Mouse (Mus musculus) right cerebral cortex, postnatal 10 days (tissue): ENCODE measurements at regions not wholly inside any gene's neighbourhood (a gene's known extent, or its start where the extent isn't known, plus 50 kb on each side); places are given as distances from the start of the nearest gene placed in this dataset.

Experiments
- DNase-seq, 2 experiments: peaks; one replicate each; pipeline ENCODE4 v3.0.0; 2021; ENCODE audit warnings: low spot score in 2 of 2

- DNase-seq, result no peak
Measured at GRCm38 (mm10) chr3:66646251-66646650, 334.9 kb upstream of the Rsrc1 start.

GRCm38 (mm10) chr3:66649271-66649670, 331.9 kb upstream of the Rsrc1 start:
- no peak for DNase-seq

DNA sequence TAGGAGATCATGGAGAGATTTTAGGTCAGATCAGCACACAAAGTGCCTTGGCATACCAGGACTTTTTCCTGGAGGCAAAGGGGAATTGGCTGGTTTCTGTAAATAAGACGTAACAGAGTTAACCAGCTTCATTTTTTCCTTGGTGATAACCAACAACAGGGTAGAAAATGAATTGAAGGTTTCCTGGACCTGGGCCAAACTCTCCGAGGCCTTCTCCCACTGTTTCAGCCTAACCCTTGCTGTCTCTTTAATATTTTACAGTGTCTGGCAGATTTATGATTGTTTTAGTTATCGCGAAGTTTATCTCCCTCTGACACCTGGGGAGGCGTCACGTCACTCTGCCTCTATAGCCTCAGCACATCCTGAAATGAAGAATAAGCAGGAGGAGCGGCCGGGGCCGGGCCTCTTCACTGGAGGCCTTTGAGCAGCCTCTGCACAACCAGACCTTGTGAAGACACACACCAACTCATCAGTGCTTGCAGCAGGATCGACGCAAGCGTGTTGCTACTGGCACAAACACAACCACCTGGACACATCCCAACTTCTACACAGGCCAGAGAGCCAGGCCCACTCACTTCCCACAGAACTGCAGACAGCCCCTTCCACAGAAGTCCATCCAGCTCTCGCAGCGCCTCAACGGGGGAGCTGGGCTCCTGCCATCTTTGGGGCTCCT, 331.0 kb upstream of the Rsrc1 start:
- peak; percentile 44 to 47 for DNase-seq

- no peak for DNase-seq
Measured at GRCm38 (mm10) chr3:66650749-66651472, 330.3 kb upstream of the Rsrc1 start.

DNA sequence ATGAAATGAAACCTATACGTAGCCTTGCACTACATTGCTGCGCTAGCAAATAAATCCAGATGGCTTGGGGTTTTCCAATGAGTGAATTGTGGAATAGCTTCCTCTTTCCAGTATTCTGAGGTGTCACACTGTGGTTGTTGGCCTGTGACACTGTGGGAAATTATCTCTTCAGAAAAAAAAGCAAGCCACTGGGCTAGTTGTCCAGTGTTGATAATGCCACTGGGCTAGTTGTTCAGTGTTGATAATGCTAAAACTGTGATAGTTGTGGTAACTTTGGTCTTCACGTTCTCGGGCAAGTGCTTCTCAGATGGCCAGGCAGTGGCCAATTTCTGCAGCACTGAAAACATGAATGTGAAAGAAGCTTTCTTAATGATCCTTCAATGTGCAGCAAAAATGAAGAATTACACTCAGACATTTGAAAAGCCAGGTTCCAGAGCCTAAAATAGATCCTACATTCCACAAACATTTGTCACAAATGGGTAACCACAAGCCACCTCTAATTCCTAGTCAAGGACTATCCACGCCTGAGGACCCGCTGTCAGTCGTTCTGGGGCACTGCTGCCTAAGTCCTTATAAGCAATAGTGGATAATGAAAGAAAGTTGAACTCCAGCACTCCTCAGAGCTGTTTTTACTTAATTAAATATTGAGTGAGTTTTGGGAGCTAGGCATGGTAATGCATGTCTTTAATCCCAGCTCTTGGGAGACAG, 328.9 kb upstream of the Rsrc1 start:
- no peak for DNase-seq

DNA sequence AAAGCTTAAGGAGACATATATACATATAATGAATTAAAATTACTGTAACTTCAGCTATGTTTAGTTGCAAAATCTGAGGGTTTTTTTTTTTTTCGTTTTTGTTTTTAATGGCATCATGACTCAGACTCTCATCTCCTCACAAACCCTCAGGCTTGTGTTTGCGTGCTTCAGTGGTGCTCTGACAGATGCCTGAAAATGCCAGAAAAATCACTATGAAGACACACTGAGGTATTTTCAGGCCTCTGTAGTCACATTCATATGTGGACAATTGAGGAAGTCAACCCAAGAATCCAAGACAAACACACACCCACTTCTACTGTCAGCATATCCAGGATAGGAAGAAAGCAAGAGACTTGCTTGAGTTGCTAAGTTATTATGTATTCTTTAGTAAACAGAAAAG, 327.2 kb upstream of the Rsrc1 start:
- no peak for DNase-seq

GRCm38 (mm10) chr3:66654860-66655259, 326.3 kb upstream of the Rsrc1 start:
- DNase-seq, result no peak

DNA sequence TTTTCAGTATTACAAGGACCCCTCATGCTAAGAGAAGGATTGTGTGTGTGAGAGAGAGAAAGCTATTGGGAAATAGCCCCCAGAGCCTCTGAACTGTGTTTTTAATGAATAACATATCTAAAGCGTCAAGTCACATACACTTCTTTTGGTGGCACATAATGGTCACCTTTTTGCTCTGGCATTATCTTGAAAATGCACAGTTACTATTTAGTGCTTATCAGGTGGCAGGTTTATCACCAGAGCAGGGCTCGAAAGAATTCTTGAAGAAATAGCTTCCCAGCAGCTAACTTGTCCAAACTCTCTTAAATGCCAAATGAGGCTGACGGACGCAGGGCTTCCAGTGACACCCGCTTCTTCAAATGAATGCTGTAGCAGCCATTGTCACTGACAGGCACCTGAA, 324.7 kb upstream of the Rsrc1 start:
- no peak for DNase-seq

DNA sequence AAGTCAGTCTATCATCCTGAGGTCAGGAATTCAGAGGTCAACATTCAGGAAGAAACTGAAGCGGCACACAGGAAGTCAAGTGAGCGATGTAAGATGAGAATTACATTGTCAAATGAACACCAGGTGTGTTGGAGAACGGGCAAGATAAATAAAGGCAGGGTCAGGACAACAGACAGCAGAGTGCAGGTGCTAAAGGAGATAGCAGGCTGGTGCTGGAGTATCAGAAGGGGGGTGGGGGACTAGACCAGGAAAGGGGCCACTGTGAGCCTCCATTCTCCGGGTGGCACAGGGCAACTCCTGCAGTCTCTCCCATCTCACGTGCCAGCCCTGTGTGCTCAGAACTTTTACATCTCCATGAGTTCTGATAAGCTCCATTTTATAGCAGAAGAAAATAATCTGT, 320.6 kb upstream of the Rsrc1 start:
- no peak for DNase-seq

DNA sequence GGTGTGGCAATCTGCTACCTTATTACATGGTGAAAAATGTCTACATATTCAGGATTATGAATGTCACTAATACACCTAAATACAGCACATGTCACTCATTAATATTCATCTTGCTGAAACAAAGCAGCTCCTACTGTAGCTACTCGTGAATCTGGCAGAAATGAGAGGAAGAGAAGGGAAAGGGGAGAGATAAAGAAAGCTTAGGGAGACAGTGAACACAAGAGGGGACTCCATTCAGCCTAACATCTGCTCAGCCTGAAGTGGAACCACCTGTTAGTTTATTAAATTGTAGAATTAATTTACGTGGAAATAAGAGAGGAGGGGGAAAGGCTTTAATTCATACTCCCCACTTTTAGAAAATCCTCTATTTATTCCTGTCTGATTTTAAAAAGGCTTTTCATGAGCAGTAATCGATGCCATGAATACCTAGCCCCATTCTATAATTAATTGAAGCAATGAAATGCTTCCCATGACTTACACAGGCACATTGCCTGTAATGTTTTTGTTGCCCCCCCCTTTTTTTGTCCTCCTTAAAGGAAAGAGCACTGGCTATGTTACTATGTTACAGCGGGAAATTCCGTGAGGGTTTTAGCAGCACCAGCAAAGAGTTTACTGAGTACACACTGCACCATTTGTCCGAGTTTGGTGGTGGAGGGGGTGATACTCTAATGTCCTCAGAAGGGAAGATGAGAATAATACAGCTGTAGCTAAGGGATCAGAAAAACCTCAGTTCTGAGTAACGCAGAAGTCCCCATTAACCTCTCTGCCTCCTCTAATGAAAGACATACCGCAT, 319.2 kb upstream of the Rsrc1 start:
- DNase-seq, result no peak

DNA sequence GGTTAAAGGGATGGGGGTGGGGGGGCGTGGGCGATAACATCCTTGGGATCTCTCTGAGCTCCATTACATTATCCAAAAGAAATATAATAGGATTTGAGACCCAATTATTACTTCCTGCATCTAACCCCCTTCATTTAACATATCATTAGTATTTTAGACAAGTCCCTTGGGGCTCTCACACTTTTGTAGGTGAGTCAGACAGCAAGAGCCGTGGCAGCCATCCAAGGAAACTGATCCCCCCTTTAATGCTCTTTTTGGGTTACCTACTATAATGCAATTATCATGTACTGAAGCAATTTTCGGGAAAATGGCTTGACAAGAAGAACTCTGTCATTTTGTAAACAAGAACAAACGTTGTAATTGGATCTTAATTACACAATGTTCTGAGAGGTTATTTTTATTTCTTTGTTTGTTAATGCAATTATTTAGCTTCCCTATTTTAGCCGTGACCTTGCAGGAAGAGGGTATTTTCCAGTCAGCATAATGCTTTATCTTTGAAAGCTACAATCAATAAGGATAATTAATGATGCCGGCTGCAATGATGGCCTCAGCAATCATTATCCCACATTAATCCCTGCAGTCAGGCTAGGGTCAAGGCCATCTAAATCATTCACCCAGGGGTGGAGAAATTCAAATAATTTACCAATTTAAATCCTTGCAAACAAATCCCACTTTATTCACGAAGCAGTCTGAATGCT, 297.5 kb upstream of the Rsrc1 start:
- no peak for DNase-seq

DNA sequence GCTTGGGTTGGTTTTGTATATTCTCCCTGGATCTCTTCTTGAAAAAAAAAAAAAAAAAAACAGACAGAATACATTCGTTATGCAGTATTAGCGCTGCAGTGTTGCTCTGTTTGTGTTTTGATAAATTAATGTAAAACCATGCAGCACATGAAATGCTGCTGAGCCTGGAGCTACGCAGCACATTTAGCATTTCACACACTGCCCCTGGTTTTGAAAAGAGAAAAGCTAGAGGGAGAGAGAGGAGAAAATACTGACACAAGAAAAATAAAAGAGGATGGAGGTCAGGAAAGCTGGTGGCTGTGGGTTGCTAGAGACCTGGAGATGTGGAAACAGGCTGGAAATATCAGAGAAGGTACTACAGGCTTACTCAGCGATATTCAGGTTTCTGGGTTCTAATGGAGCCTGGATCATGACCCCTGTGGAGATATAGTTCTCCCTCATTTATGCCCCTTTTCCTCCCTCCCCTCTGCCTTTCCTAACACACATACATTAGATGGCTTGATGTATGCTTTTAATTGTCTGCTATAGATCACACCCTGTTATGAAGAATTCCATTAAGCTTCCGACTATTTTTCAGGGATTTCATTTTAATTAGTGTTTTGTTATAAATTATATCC, 296.8 kb upstream of the Rsrc1 start:
- DNase-seq, result no peak

DNA sequence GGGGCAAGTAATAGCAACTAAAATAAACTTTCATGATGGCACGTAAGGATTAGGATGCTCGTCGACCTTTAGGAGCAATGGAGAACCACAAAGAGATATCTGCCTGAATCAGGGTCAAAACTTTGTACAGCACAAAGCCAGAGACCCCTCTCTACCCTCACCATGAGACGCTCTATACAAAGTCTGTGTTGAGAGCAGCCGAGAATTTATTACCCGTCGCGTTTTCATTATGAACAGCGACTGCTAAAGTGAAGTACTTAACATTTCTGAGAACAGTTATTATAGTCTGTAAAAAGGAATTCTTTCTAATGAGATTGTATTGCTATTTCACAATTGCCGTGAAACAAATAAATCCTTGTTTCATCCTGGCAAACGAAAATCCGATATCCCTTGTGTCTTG, 296.1 kb upstream of the Rsrc1 start:
- no peak for DNase-seq

DNA sequence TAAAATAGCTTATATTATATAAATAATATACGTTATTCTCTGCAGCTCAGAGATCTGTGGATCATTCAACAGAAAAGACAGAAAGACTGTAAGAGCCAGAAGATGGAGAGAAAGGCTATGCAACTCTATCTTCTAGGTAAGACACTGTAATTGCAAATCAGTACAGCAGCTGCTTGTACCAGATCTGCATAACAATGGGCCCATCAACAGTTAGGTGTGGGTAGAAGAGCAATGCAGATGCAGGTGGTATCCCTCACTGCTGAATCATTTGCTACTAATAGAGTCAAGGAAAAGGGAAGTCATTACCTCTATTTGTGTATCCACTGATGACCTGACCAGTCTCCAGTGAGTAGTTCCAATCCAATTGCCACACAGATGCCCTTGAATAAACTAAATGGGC, 294.1 kb upstream of the Rsrc1 start:
- DNase-seq, result no peak

- DNase-seq, result peak in 1 of 2 experiments; percentile 22
Measured at GRCm38 (mm10) chr3:66690906-66691522, 290.2 kb upstream of the Rsrc1 start.

- DNase-seq, result no peak
Measured at GRCm38 (mm10) chr3:66695125-66695524, 286.1 kb upstream of the Rsrc1 start.

GRCm38 (mm10) chr3:66695661-66696253, 285.4 kb upstream of the Rsrc1 start:
- no peak for DNase-seq

- peak; percentile 24 to 53 for DNase-seq
Measured at GRCm38 (mm10) chr3:66698083-66698482, 283.1 kb upstream of the Rsrc1 start.

DNA sequence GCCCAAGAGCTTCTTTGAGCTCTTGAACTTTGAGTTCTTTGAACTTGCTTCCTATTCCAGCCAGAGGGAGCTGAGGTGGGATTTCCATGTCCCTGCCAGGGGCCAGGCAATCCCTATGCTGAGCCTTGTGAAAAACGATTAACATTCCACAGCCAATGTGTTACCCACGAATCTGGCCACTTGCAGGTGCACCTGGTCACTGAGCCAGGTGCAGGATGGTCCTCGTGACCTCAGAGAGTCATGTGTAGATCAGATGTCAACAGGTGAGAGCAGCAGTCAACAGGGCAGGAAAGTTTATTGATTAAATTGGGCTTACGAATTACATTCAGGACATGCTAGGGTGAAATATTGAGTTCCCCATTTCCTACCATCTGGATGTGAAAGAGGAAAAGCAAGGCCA, 275.4 kb upstream of the Rsrc1 start:
- no peak for DNase-seq

- DNase-seq, result no peak
Measured at GRCm38 (mm10) chr3:66735468-66735867, 245.7 kb upstream of the Rsrc1 start.
